Mouse (Mus musculus) CH12.LX (cell line): ENCODE results near the gene Fra10ac1.

Source experiments
- CTCF ChIP-seq, 2 experiments: IDR thresholded peaks in 1 of 2; conservative IDR thresholded peaks in 1 of 2; 2 replicates each; pipeline ENCODE4 v1.5.1; 2011 to 2012; ENCODE audit warnings: low read depth in 2 of 2, low read length in 2 of 2, improper control_type of control experiment in 1 of 2, inconsistent platforms in 1 of 2, mild to moderate bottlenecking in 1 of 2, moderate library complexity in 1 of 2
- EP300 ChIP-seq: IDR thresholded peaks from 2 replicates; pipeline ENCODE4 v1.6.1; 2011; ENCODE audit warnings: low read length, improper control_type of control experiment
- JUN ChIP-seq: IDR thresholded peaks from 2 replicates; pipeline ENCODE4 v1.6.1; 2011; ENCODE audit warnings: low read depth, mild to moderate bottlenecking, low read length, improper control_type of control experiment, moderate library complexity; ENCODE audit not compliant: insufficient read depth
- JUND ChIP-seq: conservative IDR thresholded peaks from 2 replicates; pipeline ENCODE4 v1.6.1; 2011; ENCODE audit warnings: low read depth, low read length, improper control_type of control experiment
- POLR2A ChIP-seq: IDR thresholded peaks from 2 replicates; pipeline ENCODE4 v1.6.1; 2011; ENCODE audit warnings: low read depth, mild to moderate bottlenecking, improper control_type of control experiment, low read length

- TF ChIP-seq JUND (no peak), POLR2A (no peak), JUN (no peak), EP300 (no peak), CTCF (conservative IDR thresholded peaks at IDR 0.05 in 1 of 2, IDR thresholded peaks at IDR 0.05 in 1 of 2; ENCODE audit: low read depth in 2 of 2, low read length in 2 of 2) (peak; percentile 51 to 91)
These were observed 29.8 kb upstream of the Fra10ac1 start for GRCm38 (mm10) chr19:38253796-38254195.
